Mouse (Mus musculus) liver, embryonic 15.5 days (tissue): Measurements from ENCODE around the gene 1110051M20Rik. TPM values are rescaled to one million over a fixed set of nuclear protein-coding genes. Genes with fewer than 3 reads are reported as not detected.

ENCODE experiments used
- ATAC-seq: fragments of 200-750 bp; cut with Nextera tagmentation; 2 replicates; pipeline ENCODE4 v1.8.0; 2017; ENCODE audit warnings: moderate number of reproducible peaks, mild to moderate bottlenecking, moderate library complexity; ENCODE audit not compliant: insufficient read depth
- H3K27ac ChIP-seq: fragments of 300-500 bp; sonication (generic); replicated peaks from 2 replicates; pipeline ENCODE4 v1.5.1; 2015; ENCODE audit warnings: mild to moderate bottlenecking, inconsistent platforms
- H3K27me3 ChIP-seq: fragments of 300-500 bp; sonication (generic); 2 replicates; pipeline ENCODE4 v1.6.1; 2015; ENCODE audit warnings: mild to moderate bottlenecking, inconsistent platforms
- H3K36me3 ChIP-seq: fragments of 300-500 bp; sonication (generic); replicated peaks from 2 replicates; pipeline ENCODE4 v1.6.1; 2015; ENCODE audit warnings: moderate library complexity, mild to moderate bottlenecking, inconsistent platforms
- H3K4me1 ChIP-seq: fragments of 300-500 bp; sonication (generic); replicated peaks from 2 replicates; pipeline ENCODE4 v1.6.1; 2015; ENCODE audit warnings: inconsistent platforms
- H3K4me2 ChIP-seq: fragments of 300-500 bp; sonication (generic); 2 replicates; pipeline ENCODE4 v1.6.1; 2015; ENCODE audit warnings: moderate library complexity, mild to moderate bottlenecking, inconsistent platforms
- H3K4me3 ChIP-seq: fragments of 300-500 bp; sonication (generic); replicated peaks from 2 replicates; pipeline ENCODE4 v1.5.1; 2015; ENCODE audit warnings: mild to moderate bottlenecking, inconsistent platforms
- H3K9ac ChIP-seq: fragments of 300-500 bp; sonication (generic); 2 replicates; pipeline ENCODE4 v1.6.1; 2015; ENCODE audit warnings: moderate library complexity, mild to moderate bottlenecking, inconsistent platforms
- H3K9me3 ChIP-seq: fragments of 300-500 bp; sonication (generic); replicated peaks from 2 replicates; pipeline ENCODE4 v1.6.1; 2016; ENCODE audit warnings: inconsistent platforms
- WGBS: fragments of 180-500 bp; shearing (Covaris S2); methylation state at CpG from one replicate; pipeline ENCODE4 v1.1.7; 2015; ENCODE audit warnings: mixed read lengths; ENCODE audit not compliant: insufficient replicate concordance; 5-methylcytosine and 5-hydroxymethylcytosine counted together
- polyA plus RNA-seq: library from polyadenylated mRNA; unstranded; fragments of >200 nt; fragmentation: Nextera tagmentation; extraction: Ambion mirVana; gene quantifications from 2 replicates; pipeline ENCODE4 v1.2.1, GENCODE M21; 2015

Gene 1110051M20Rik
- polyA plus RNA-seq, 1 experiment from 2014 or later, result 5.8 TPM

DNA sequence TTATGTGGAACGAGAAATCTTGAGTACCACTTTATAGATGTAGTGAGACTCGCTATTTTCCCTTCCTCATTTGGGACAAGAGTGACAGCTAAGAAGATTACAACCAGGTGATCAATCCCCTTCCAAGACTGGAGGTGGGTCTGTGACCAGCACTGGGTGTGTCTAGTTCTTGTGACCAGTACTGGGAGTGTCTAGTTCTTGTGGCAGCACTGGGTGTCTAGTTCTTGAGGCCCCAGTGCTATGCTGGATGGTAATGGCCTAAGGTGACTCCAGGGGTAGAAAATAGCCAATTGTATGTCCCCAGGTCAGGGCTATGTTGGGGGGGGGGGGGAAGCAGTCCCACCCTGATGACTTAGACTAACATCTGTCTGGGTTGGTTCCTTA, 165.1 kb downstream of the 1110051M20Rik start:
- peaks cover 13% of the 10 kb centered on the region for H3K4me1 ChIP-seq
- H3K4me2 ChIP-seq, result no peak overlapping the region
- no peak for ATAC-seq
- 53% methylated on average over 2 of the region's 2 CpGs for whole genome bisulfite sequencing
- H3K9me3 ChIP-seq, result no peaks in the 10 kb centered on the region
- H3K27ac ChIP-seq, result no peak overlapping the region
- no peak overlapping the region for H3K9ac ChIP-seq
- H3K27me3 ChIP-seq, result no peaks in the 10 kb centered on the region
- H3K4me3 ChIP-seq, result no peak overlapping the region
- H3K36me3 ChIP-seq, result peaks cover 34% of the 10 kb centered on the region

- Histone ChIP-seq H3K4me3 (no peak overlapping the region), H3K27ac (no peak overlapping the region), H3K4me1 (peaks cover 13% of the 10 kb centered on the region), H3K9me3 (no peaks in the 10 kb centered on the region), H3K9ac (no peak overlapping the region), H3K27me3 (no peaks in the 10 kb centered on the region), H3K36me3 (peaks cover 39% of the 10 kb centered on the region), H3K4me2 (no peak overlapping the region)
- ATAC-seq, result no peak
- WGBS, result 45% methylated on average over 10 of the region's 10 CpGs
Observed at GRCm38 (mm10) chr2:91278749-91279371, 165.6 kb downstream of the 1110051M20Rik start.

GRCm38 (mm10) chr2:91269687-91270133, 174.8 kb downstream of the 1110051M20Rik start:
- H3K9ac ChIP-seq, result no peak overlapping the region

DNA sequence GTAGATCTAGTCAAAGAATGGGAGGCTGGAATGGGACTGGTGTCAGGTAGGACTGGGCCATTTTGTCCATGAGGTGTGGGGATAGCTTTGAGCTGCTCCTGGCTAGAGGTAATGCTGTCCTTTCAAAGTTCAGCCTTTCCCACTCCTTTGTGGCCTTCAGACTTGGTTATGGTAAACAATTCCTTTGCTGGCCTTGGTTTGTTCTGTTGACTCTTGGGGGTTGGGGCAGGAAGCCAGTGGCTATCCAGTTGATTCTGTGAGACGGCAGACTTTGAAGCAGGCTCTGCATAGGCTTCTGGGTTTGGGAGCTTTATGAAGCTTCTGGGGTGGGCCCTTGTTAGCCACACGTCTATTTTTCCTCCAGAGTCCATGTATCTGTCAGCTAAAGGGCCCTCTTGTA, 175.8 kb downstream of the 1110051M20Rik start:
- ATAC-seq, result no peak
- H3K36me3 ChIP-seq, result peaks cover 72% of the 10 kb centered on the region
- peak overlapping the region; percentile 45 for H3K4me2 ChIP-seq
- peaks cover 53% of the 10 kb centered on the region for H3K4me1 ChIP-seq
- H3K27ac ChIP-seq, result peak overlapping the region; percentile 84
- peak overlapping the region; percentile 32; the same call in 1 of the 2 replicates for H3K9ac ChIP-seq
- WGBS, result 70% methylated on average over 2 of the region's 2 CpGs
- no peaks in the 10 kb centered on the region for H3K9me3 ChIP-seq
- H3K4me3 ChIP-seq, result no peak overlapping the region; the same call in 1 of the 2 replicates
- H3K27me3 ChIP-seq, result no peaks in the 10 kb centered on the region

More at GRCm38 (mm10) chr2:91269687-91270133, 174.8 kb downstream of the 1110051M20Rik start:
- H3K36me3 ChIP-seq, result peaks cover 82% of the 10 kb centered on the region
- H3K9me3 ChIP-seq, result no peaks in the 10 kb centered on the region
- 90% methylated on average over 8 of the region's 8 CpGs for WGBS
- H3K4me1 ChIP-seq, result peaks cover 43% of the 10 kb centered on the region
- ATAC-seq, result no peak
- H3K4me2 ChIP-seq, result peak overlapping the region; percentile 45; the same call in 1 of the 2 replicates
- H3K4me3 ChIP-seq, result no peak overlapping the region
- H3K27ac ChIP-seq, result peak overlapping the region; percentile 84
- H3K27me3 ChIP-seq, result no peaks in the 10 kb centered on the region

- peak overlapping the region; percentile 84 for H3K27ac ChIP-seq
- H3K36me3 ChIP-seq, result peaks cover 65% of the 10 kb centered on the region
- no peaks in the 10 kb centered on the region for H3K27me3 ChIP-seq
- H3K9me3 ChIP-seq, result no peaks in the 10 kb centered on the region
- 83% methylated on average over 3 of the region's 3 CpGs for WGBS
- no peak for ATAC-seq
- no peak overlapping the region for H3K9ac ChIP-seq
- H3K4me1 ChIP-seq, result peaks cover 56% of the 10 kb centered on the region
- H3K4me2 ChIP-seq, result peak overlapping the region; percentile 10; the same call in 1 of the 2 replicates
- no peak overlapping the region for H3K4me3 ChIP-seq
Observed at GRCm38 (mm10) chr2:91268042-91268441, 176.5 kb downstream of the 1110051M20Rik start.

- H3K9ac ChIP-seq, result peak within 1 kb of the TSS; percentile 95
- H3K36me3 ChIP-seq, result peaks cover 36% of the 10 kb centered on the region
- H3K9me3 ChIP-seq, result no peaks in the 10 kb centered on the region
- peak within 1 kb of the TSS; percentile 94 for H3K4me3 ChIP-seq
- H3K27ac ChIP-seq, result peak within 1 kb of the TSS; percentile 95
- peaks cover 47% of the 10 kb centered on the region for H3K4me1 ChIP-seq
- H3K4me2 ChIP-seq, result peak within 1 kb of the TSS; percentile 82
- 1% methylated on average over 72 of the region's 72 CpGs for WGBS
- peaks cover 4% of the 10 kb centered on the region for H3K27me3 ChIP-seq
- ATAC-seq, result peak; percentile 98
Observed at GRCm38 (mm10) chr2:91264711-91265681, 179.5 kb downstream of the 1110051M20Rik start, which contains the start of gene Arfgap2. Arfgap2 (plus strand) TSS chr2:91264974.

- peak overlapping the region; percentile 82 for H3K4me2 ChIP-seq
- no peak for ATAC-seq
- peaks cover 14% of the 10 kb centered on the region for H3K27me3 ChIP-seq
- peak overlapping the region; percentile 95 for H3K9ac ChIP-seq
- no peaks in the 10 kb centered on the region for H3K9me3 ChIP-seq
- WGBS, result 81% methylated on average over 17 of the region's 17 CpGs
- H3K4me3 ChIP-seq, result peak overlapping the region; percentile 94
- H3K36me3 ChIP-seq, result peaks cover 26% of the 10 kb centered on the region
- H3K4me1 ChIP-seq, result peaks cover 37% of the 10 kb centered on the region
- peak overlapping the region; percentile 79 for H3K27ac ChIP-seq
Observed at GRCm38 (mm10) chr2:91263692-91264660, 180.5 kb downstream of the 1110051M20Rik start.

- Histone ChIP-seq H3K4me2 (no peak overlapping the region), H3K4me1 (peaks cover 29% of the 10 kb centered on the region), H3K4me3 (no peak overlapping the region), H3K36me3 (no peaks in the 10 kb centered on the region), H3K27me3 (peaks cover 59% of the 10 kb centered on the region), H3K9me3 (no peaks in the 10 kb centered on the region), H3K9ac (no peak overlapping the region), H3K27ac (no peak overlapping the region)
- no peak for ATAC-seq
- WGBS, result 66% methylated on average over 1 of the region's 1 CpGs
Observed at GRCm38 (mm10) chr2:91259493-91259892, 185.0 kb downstream of the 1110051M20Rik start.

DNA sequence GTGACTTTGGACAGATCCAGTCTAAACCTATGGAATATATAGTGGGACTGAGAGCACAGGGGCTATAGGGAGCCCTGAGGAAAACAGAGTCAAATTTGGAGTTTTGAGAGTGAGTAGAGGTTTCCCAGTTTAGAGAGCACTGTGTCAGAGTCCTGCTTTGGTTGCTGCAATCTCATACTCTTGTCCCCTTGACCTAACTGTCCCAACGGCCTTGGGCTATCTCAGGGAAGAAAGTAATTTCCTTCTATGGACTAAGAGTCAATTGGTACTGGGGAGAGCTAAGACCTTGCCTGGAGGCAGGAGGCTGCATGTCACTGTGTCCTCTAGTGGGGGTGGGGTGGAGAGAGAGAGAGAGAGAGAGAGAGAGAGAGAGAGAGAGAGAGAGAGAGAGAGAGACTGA, 185.7 kb downstream of the 1110051M20Rik start:
- Histone ChIP-seq H3K27me3 (peaks cover 66% of the 10 kb centered on the region), H3K9me3 (no peaks in the 10 kb centered on the region), H3K27ac (no peak overlapping the region), H3K9ac (no peak overlapping the region), H3K4me1 (peaks cover 23% of the 10 kb centered on the region), H3K4me3 (no peak overlapping the region), H3K36me3 (no peaks in the 10 kb centered on the region), H3K4me2 (peak overlapping the region; percentile 65; the same call in 1 of the 2 replicates)
- WGBS, result 30% methylated on average over 1 of the region's 1 CpGs
- ATAC-seq, result no peak

DNA sequence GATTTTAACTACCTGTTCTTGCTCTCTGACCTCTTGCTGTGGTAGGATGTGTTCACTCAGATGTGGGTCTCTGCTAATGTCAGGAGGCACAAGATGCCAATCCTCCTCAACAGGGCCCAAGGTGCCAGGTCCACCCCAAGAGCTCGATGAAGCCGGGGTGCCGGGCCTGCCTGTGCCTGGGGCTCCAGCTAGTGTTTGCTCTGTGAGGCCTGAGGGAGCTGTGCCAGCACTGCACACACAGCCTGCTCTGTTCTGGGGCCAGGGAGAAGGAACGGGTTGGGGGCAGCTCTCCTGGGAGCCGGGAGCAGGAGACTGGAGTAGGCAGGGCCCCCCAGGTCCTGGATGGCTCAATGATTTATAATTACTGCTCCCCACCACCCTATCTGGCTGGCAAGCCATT, 186.4 kb downstream of the 1110051M20Rik start:
- Histone ChIP-seq H3K9ac (peak overlapping the region; percentile 39; the same call in 1 of the 2 replicates), H3K4me2 (peak overlapping the region; percentile 65), H3K27ac (peak overlapping the region; percentile 51; the same call in 1 of the 2 replicates), H3K4me3 (peak overlapping the region; percentile 59), H3K36me3 (no peaks in the 10 kb centered on the region), H3K9me3 (no peaks in the 10 kb centered on the region), H3K27me3 (peaks cover 74% of the 10 kb centered on the region), H3K4me1 (peaks cover 19% of the 10 kb centered on the region)
- WGBS, result 49% methylated on average over 5 of the region's 5 CpGs
- no peak for ATAC-seq
